Mouse (Mus musculus) left cerebral cortex, adult 2 months (tissue): Measurements from ENCODE around the gene Ankrd53. TPM values are rescaled to one million over a fixed set of nuclear protein-coding genes. Genes with fewer than 3 reads are reported as not detected.

ENCODE experiments used
- DNase-seq, 2 experiments: peaks; one replicate each; pipeline ENCODE4 v3.0.0; 2021 to 2022; ENCODE audit warnings: low spot score in 2 of 2, mixed read lengths in 1 of 2; ENCODE audit errors: extremely low spot score in 1 of 2
- H3K27ac ChIP-seq: fragments of 200-600 bp; 2 replicates; pipeline ENCODE4 v1.8.1; 2022
- H3K4me3 ChIP-seq: fragments of 200-600 bp; 2 replicates; pipeline ENCODE4 v1.8.1; 2022
- CTCF ChIP-seq: fragments of 200-600 bp; IDR thresholded peaks from 2 replicates; pipeline ENCODE4 v1.8.1; 2022; ENCODE audit warnings: antibody characterized with exemption, mild to moderate bottlenecking, moderate library complexity
- intact Hi-C: fragments of 180-260 bp; cut with DNase I; formaldehyde crosslinking; loops from one replicate; pipeline ENCODE4 v1.15.1; 2025
- long read RNA-seq, 2 experiments: library from polyadenylated mRNA; stranded (forward); transcript quantifications; one replicate each; pipeline ENCODE4 v2.0.0; 2021; ENCODE audit warnings: borderline mapping rate in 2 of 2
- total RNA-seq, 2 experiments: library from RNA; stranded (reverse); gene quantifications; 2 replicates each; pipeline ENCODE4 v1.2.3; 2021

The Ankrd53 gene
- not detected for total RNA-seq
- long read RNA-seq, experiment 1, partial matches to known transcripts = 0 of 1 reads
- long read RNA-seq, experiment 1, other reads (novel, unspliced or antisense) = 1 of 1 reads
- long read RNA-seq, experiment 2 = 0 reads

- Histone ChIP-seq H3K4me3 (no peak within 1 kb of the TSS), H3K27ac (no peak within 1 kb of the TSS)
- intact Hi-C loops = no loop called here
- no peak for TF ChIP-seq CTCF
- no peak for DNase-seq
Measured at GRCm38 (mm10) chr6:83762344-83762743, at the start of gene Ankrd53. Gene Ankrd53 (plus strand): TSS chr6:83762644.

DNA sequence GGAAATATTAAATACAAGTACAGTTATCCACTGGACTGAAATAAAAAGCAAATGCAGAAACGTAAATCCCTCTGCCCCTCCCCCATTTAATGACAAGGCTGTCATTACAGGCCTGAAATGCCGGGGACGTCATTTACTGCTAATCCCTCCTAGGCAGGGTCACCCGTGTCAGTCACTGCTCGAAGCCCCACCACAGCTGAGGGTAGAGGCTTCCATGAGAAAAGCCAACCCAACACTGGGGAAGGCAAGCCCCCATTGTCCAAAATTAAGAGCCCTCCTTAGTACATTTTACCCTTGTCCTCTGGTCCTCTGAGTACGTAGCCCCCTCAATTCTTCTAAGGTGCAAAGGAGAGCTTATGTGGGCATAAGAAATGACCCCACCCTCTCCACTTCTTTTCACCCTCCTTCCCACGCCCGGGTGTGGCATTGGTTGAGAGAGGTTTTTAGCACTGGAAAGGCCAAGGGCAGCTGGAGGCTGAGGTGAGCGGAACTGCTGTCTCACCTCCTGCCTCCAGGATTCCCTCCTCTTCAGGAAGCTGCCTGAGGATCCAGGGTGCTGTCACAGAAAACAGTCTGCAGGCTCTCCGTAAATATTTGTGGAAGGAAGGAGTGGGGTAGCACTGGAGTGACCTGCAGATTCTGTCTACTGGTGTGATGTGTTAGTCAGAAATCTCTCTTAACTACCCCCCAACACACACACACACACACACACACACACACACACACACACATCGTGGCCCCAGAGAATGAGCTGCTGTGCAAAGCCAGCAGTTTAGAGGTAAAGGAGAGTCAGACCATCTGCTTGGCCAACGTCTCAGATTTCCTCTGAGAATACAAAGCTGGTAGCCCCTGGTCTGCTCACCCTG, 48.9 kb upstream of the Ankrd53 start:
- intact Hi-C loops = loop anchor here (1.0 to 10.0 kb wide), 2 partner anchors 13 to 639 kb away; partner anchors contain the start of genes Pcgf1 and Tlx2
- no peak for TF ChIP-seq CTCF
- DNase-seq = no peak

DNA sequence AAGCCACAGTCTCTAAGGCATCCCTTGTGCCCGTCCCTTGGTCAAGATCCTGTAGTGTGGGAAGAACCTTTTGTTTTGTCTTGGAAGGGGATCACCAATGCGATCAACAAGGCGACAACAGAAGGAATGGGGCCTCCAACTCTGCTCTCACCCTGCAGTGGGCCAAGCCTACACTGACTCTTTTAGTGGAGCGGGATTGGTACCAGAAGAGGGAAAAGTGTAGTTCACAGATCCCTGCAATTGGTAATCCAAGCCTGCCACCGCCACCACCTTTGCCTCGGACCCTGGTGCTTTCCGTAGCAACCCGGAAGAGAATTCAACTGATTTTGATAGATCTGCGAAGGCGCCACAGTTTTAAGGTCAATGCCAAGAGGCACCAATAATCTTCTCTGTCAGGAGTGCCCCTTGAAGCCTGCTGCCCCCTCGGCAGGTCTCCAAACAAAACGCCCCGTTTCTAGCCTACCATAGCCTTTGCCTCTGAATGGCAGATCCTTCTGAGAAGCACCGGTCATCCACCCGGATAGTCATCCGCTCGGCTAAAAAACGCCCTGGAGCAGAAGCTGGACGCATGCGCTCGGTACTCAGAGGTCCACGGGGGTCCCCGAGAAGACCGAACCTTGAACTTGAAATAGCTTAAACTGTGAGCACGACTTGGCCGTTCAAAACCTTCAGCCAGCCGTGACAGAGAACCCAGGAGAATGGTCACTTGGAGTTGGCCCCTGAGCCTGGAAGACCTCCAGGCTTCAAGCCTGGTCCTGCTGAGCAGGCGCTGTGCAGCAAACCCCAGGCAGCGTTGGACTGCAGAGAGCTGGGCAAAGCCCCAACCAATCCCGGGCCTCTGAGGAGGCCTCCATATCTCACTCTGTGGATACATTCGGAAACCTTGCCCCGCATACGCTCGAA, 48.0 kb upstream of the Ankrd53 start:
- H3K4me3 ChIP-seq = no peak overlapping the region
- no peak for DNase-seq
- no peak for TF ChIP-seq CTCF
- intact Hi-C loops = loop anchor here (1.0 to 10.0 kb wide), 2 partner anchors 14 to 640 kb away; partner anchors contain the start of genes Pcgf1 and Tlx2
- H3K27ac ChIP-seq = no peak overlapping the region

More for the DNA sequence above, 48.9 kb upstream of the Ankrd53 start:
- H3K4me3 ChIP-seq = no peak overlapping the region
- H3K27ac ChIP-seq = no peak overlapping the region

DNA sequence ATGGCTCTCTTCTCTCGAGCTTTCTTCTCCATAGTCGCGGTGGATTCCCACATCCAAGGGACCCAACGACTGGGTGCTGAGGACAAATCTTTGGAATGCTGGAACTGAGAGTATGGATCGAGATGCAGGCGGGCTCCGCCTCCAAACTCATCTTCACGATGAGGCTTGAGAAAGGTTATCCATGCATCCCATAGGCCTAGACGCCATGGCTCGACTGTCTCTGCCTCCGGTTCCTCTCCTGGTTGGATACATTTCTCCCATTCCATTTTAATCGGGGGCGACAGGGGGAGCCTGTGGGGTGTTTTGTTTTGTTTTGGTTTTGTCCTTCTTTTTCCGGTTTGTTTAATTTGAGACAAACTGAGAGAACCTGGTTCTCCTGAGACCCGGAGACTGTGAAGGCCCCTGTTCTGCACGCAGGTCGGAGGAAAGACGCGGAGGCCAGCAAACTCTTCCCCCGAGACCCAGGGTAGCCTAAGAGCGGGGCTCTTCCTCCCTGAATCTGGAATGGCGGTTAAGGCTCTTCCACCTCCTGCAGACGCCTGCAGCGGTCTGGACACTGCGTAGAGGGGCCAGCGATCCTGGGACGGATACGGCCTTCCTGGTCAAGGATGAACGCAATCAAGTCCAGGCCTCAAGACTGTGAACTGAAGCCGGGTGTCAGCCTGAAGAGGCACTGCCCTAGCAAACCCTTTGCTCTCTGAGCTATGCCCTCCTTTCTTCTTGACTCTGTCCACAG, 46.8 kb upstream of the Ankrd53 start:
- Histone ChIP-seq H3K27ac (no peak overlapping the region), H3K4me3 (no peak overlapping the region)
- DNase-seq = no peak
- no peak for TF ChIP-seq CTCF
- intact Hi-C loops = loop anchor here (10.0 kb wide), 1 partner anchor 641 kb away; the partner anchor contains the start of genes Pcgf1 and Tlx2

GRCm38 (mm10) chr6:83717026-83717425, 45.4 kb upstream of the Ankrd53 start:
- TF ChIP-seq CTCF = no peak
- no peak overlapping the region for H3K27ac ChIP-seq
- DNase-seq = no peak
- intact Hi-C loops = loop anchor here (10.0 kb wide), 1 partner anchor 642 kb away; the partner anchor contains the start of genes Pcgf1 and Tlx2
- no peak overlapping the region for H3K4me3 ChIP-seq

DNA sequence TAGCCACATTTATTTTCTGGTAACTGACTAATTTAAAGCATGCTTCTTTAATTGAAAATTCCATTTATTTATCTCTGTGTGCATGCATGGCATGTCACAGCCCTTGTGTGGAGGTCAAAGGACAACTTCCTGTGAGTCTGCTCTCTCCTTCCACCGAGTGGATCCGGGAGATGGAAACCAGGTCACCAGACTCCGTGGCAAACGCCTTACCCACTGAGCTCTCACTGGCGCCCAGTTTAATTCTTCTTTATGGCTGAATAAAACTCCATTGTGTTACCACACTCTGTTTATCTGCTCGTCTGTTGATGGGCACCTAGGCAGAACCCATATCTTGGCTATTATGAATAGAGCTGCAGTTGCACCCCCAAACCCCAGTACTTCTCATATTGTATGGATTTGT, 39.9 kb upstream of the Ankrd53 start:
- no peak overlapping the region for H3K27ac ChIP-seq
- intact Hi-C loops = no loop called here
- H3K4me3 ChIP-seq = no peak overlapping the region
- TF ChIP-seq CTCF = no peak
- no peak for DNase-seq

DNA sequence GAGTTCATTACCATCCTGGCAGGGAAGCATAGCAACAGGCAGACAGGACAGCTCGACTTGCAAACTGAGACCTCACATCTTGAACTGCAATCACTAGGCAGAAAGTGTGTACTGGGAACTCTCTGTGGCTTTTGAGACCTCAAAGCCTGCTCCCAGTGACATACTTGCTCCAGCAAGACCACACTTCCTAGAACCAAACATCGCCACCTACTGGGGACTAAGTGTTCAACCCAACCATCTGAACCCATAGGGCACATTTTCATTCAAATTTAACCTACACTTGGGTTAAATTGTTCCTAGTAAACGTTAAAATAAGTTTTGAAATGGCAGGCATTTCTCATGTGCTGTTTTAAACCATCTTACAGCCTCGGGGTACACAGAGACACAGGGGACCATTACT, 35.3 kb upstream of the Ankrd53 start:
- H3K27ac ChIP-seq = no peak overlapping the region
- no peak overlapping the region for H3K4me3 ChIP-seq
- TF ChIP-seq CTCF = peak; percentile 20
- no peak for DNase-seq
- intact Hi-C loops = no loop called here

DNA sequence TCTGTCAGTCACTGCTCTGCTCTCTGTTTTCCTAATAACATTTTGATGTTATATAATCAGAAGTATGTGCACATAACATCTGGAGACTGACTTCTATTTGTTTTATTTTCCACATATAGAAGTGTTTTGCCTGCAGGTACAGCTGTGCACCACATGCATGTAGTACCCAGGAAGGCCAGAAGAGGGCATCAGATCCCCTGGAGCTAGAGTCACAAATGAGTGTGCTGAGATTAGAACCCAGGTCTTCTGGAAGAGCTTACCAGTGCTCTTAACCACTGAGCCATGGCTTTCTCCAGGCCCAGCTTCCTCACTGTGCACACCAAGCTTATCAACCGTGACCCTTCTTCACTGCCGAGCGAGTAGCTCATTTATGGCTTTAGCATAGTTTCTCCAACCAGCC, 34.0 kb upstream of the Ankrd53 start:
- no peak overlapping the region for H3K4me3 ChIP-seq
- TF ChIP-seq CTCF = peak; percentile 56
- DNase-seq = no peak
- intact Hi-C loops = no loop called here
- H3K27ac ChIP-seq = no peak overlapping the region

DNA sequence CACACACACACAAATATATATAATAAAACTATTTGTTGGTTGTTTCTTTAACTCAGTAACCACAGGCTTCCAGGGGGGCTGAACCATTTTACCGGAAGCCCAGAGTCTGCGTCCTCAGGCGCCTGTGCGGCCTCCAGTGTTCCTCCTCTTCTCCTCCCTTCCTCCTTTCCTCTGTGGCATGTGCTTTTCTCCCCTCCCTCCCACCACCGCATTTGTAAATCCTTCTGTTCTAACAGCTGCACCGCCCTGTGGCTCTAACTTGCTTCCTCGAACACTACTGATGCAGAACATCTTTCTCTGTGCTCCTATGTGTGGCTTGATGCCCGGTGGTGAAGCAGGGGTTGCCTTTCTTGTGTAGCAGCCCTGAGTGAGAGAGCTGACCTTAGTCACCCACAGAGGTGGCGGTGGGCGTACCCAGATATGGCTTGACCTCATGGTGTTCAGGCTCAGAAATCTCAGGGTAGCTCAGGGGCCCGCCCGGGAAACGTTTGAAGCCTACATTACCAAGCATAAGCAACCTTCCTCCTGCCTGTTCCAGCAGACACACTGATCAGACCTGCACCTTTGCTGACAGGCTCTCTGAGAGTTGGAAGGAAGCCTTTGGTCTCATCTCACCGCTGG, 33.0 kb upstream of the Ankrd53 start:
- no peak overlapping the region for H3K4me3 ChIP-seq
- intact Hi-C loops = no loop called here
- no peak overlapping the region for H3K27ac ChIP-seq
- no peak for TF ChIP-seq CTCF
- DNase-seq = no peak

DNA sequence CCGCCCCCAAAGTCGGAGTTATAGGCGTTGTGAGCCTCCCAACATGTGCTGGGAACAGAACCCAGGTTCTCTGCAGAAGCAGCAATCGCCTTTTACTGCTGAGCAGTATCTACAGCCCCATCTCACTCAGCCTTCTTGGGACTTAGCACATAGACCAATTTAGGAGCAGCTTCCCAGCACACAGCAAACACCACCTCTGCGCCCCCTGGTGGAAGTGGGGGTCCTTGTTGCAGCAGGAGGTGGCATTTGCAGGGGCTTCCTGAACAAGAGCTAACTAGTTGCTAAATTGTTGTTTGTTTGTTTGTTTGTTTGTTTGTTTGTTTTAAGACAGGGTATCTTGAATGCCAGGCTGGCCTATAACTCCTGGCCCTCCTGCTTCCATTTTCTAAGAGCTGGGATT, 31.3 kb upstream of the Ankrd53 start:
- peak in 1 of 2 experiments; percentile 41 for DNase-seq
- TF ChIP-seq CTCF = peak; percentile 69
- no peak overlapping the region for H3K27ac ChIP-seq
- intact Hi-C loops = loop anchor here (5.0 kb wide), 1 partner anchor 39 kb away; no protein-coding TSS in a partner anchor
- no peak overlapping the region for H3K4me3 ChIP-seq

- Histone ChIP-seq H3K27ac (no peak overlapping the region), H3K4me3 (no peak overlapping the region)
- intact Hi-C loops = no loop called here
- DNase-seq = no peak
- no peak for TF ChIP-seq CTCF
Measured at GRCm38 (mm10) chr6:83737311-83737710, 25.1 kb upstream of the Ankrd53 start.
